Mouse (Mus musculus): ENCODE data around the gene Aldh3a2. TPM values are rescaled to one million over a fixed set of nuclear protein-coding genes. Genes with fewer than 3 reads are reported as not detected.
A peak's percentile ranks its signal among the peaks of the same experiment; 100 is the strongest.

Aldh3a2 gene
- total and polyA plus RNA-seq, 2 experiments: 251 to 294 TPM

- TF ChIP-seq CTCF (IDR thresholded peaks at IDR 0.05; ENCODE audit: low read depth, low read length) (no peak), POLR2A (IDR thresholded peaks at IDR 0.05; ENCODE audit: extremely low read depth, insufficient read depth, low read length) (no peak)
- H3K27me3 ChIP-seq (ENCODE audit: control insufficient read depth, insufficient read depth, low read length): peaks cover 2% of the 10 kb centered on the region
- WGBS: 61% methylated on average over 9 of the region's 9 CpGs
- no peak overlapping the region for H3K27ac ChIP-seq (replicated peaks; ENCODE audit: insufficient read depth, low read depth, low read length)
- H3K4me1 ChIP-seq (ENCODE audit: control insufficient read depth, insufficient read depth, low read length): peaks cover 2% of the 10 kb centered on the region; the same call in 1 of the 2 replicates
- no peak for DNase-seq (ENCODE audit: extremely low read depth, low read depth, low spot score)
- H3K79me2 ChIP-seq (ENCODE audit: control insufficient read depth, insufficient read depth, low read length): no peaks in the 10 kb centered on the region
- H3K4me3 ChIP-seq (ENCODE audit: insufficient read depth, low read depth, low read length): no peak overlapping the region
- no peaks in the 10 kb centered on the region for H3K36me3 ChIP-seq (ENCODE audit: control insufficient read depth, insufficient read depth, low read length)
- no peak overlapping the region for H3K9ac ChIP-seq (ENCODE audit: low read depth, low read length)
These were observed 44.1 kb downstream of the Aldh3a2 start for GRCm38 (mm10) chr11:61222971-61223745.

DNA sequence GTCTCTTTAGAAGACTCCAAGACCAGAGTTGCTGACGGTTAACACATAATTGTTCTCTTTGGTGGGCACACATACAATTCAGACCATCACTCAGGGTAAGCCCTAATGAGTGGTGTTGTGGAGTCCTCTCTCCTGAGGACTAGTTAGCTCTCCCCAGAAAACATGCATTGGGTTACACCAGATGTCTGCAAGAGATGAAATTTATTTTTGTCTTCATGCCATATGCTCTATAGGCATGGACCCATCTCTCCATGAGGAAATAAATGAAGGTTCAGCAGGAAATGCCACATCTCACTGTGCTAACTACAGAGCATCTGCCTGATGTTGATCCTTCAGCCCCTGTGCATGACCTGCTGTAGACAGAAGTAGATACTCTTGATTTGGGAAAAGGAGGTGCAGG is 45.3 kb downstream of the Aldh3a2 start:
- DNase-seq (ENCODE audit: extremely low read depth, low read depth, low spot score): no peak
- no peaks in the 10 kb centered on the region for H3K79me2 ChIP-seq (ENCODE audit: control insufficient read depth, insufficient read depth, low read length)
- H3K27ac ChIP-seq (replicated peaks; ENCODE audit: insufficient read depth, low read depth, low read length): no peak overlapping the region
- 88% methylated on average over 1 of the region's 1 CpGs for WGBS
- H3K36me3 ChIP-seq (ENCODE audit: control insufficient read depth, insufficient read depth, low read length): no peaks in the 10 kb centered on the region
- H3K4me3 ChIP-seq (ENCODE audit: insufficient read depth, low read depth, low read length): no peak overlapping the region
- TF ChIP-seq POLR2A (IDR thresholded peaks at IDR 0.05; ENCODE audit: extremely low read depth, insufficient read depth, low read length): no peak
- H3K9ac ChIP-seq (ENCODE audit: low read depth, low read length): no peak overlapping the region
- peaks cover 2% of the 10 kb centered on the region for H3K27me3 ChIP-seq (ENCODE audit: control insufficient read depth, insufficient read depth, low read length)
- H3K4me1 ChIP-seq (ENCODE audit: control insufficient read depth, insufficient read depth, low read length): peaks cover 2% of the 10 kb centered on the region; the same call in 1 of the 2 replicates

GRCm38 (mm10) chr11:61220156-61220881 is 46.9 kb downstream of the Aldh3a2 start:
- H3K27me3 ChIP-seq (ENCODE audit: control insufficient read depth, insufficient read depth, low read length): peaks cover 2% of the 10 kb centered on the region; the same call in 1 of the 2 replicates
- no peak overlapping the region for H3K4me3 ChIP-seq (ENCODE audit: insufficient read depth, low read depth, low read length)
- 24% methylated on average over 9 of the region's 9 CpGs for WGBS
- no peaks in the 10 kb centered on the region for H3K79me2 ChIP-seq (ENCODE audit: control insufficient read depth, insufficient read depth, low read length)
- H3K27ac ChIP-seq (replicated peaks; ENCODE audit: insufficient read depth, low read depth, low read length): no peak overlapping the region
- H3K9ac ChIP-seq (ENCODE audit: low read depth, low read length): no peak overlapping the region
- TF ChIP-seq CTCF (IDR thresholded peaks at IDR 0.05; ENCODE audit: low read depth, low read length) (peak; percentile 25; the same call in 1 of the 2 replicates), POLR2A (IDR thresholded peaks at IDR 0.05; ENCODE audit: extremely low read depth, insufficient read depth, low read length) (no peak)
- H3K36me3 ChIP-seq (ENCODE audit: control insufficient read depth, insufficient read depth, low read length): no peaks in the 10 kb centered on the region
- DNase-seq (ENCODE audit: extremely low read depth, low read depth, low spot score): no peak
- H3K4me1 ChIP-seq (ENCODE audit: control insufficient read depth, insufficient read depth, low read length): no peaks in the 10 kb centered on the region

GRCm38 (mm10) chr11:61215936-61216335 is 51.3 kb downstream of the Aldh3a2 start:
- H3K27me3 ChIP-seq (ENCODE audit: control insufficient read depth, insufficient read depth, low read length): peaks cover 2% of the 10 kb centered on the region; the same call in 1 of the 2 replicates
- TF ChIP-seq CTCF (IDR thresholded peaks at IDR 0.05; ENCODE audit: low read depth, low read length) (no peak), POLR2A (IDR thresholded peaks at IDR 0.05; ENCODE audit: extremely low read depth, insufficient read depth, low read length) (no peak)
- WGBS: 96% methylated on average over 3 of the region's 3 CpGs
- no peaks in the 10 kb centered on the region for H3K79me2 ChIP-seq (ENCODE audit: control insufficient read depth, insufficient read depth, low read length)
- no peak overlapping the region for H3K27ac ChIP-seq (replicated peaks; ENCODE audit: insufficient read depth, low read depth, low read length)
- H3K4me1 ChIP-seq (ENCODE audit: control insufficient read depth, insufficient read depth, low read length): no peaks in the 10 kb centered on the region
- H3K9ac ChIP-seq (ENCODE audit: low read depth, low read length): no peak overlapping the region
- no peak overlapping the region for H3K4me3 ChIP-seq (ENCODE audit: insufficient read depth, low read depth, low read length)
- H3K36me3 ChIP-seq (ENCODE audit: control insufficient read depth, insufficient read depth, low read length): no peaks in the 10 kb centered on the region
- DNase-seq (ENCODE audit: extremely low read depth, low read depth, low spot score): no peak

DNA sequence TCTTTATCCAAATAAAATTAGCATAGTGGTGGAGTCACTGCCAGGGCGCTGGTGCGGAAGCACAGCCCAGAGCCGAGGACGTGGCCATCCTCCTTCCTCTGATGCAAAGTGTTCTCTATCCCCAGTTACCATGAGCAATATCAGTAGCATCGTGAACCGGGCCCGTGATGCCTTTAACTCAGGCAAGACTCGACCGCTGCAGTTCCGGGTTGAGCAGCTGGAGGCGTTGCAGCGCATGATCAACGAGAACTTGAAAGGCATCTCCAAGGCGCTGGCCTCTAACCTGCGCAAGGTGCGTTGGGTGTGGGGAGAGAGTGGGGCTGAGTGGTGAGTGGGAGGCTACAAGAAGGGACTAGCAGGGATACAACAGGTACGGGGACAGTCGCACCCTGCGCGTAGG is 55.2 kb downstream of the Aldh3a2 start:
- no peaks in the 10 kb centered on the region for H3K79me2 ChIP-seq (ENCODE audit: control insufficient read depth, insufficient read depth, low read length)
- H3K27ac ChIP-seq (replicated peaks; ENCODE audit: insufficient read depth, low read depth, low read length): no peak overlapping the region
- TF ChIP-seq POLR2A (IDR thresholded peaks at IDR 0.05; ENCODE audit: extremely low read depth, insufficient read depth, low read length) (no peak), CTCF (IDR thresholded peaks at IDR 0.05; ENCODE audit: low read depth, low read length) (peak; percentile 43)
- 35% methylated on average over 20 of the region's 20 CpGs for WGBS
- H3K36me3 ChIP-seq (ENCODE audit: control insufficient read depth, insufficient read depth, low read length): no peaks in the 10 kb centered on the region
- H3K27me3 ChIP-seq (ENCODE audit: control insufficient read depth, insufficient read depth, low read length): peaks cover 2% of the 10 kb centered on the region; the same call in 1 of the 2 replicates
- no peaks in the 10 kb centered on the region for H3K4me1 ChIP-seq (ENCODE audit: control insufficient read depth, insufficient read depth, low read length)
- DNase-seq (ENCODE audit: extremely low read depth, low read depth, low spot score): no peak
- no peak overlapping the region for H3K9ac ChIP-seq (ENCODE audit: low read depth, low read length)
- no peak overlapping the region for H3K4me3 ChIP-seq (ENCODE audit: insufficient read depth, low read depth, low read length)
